In the genomic region with DNA sequence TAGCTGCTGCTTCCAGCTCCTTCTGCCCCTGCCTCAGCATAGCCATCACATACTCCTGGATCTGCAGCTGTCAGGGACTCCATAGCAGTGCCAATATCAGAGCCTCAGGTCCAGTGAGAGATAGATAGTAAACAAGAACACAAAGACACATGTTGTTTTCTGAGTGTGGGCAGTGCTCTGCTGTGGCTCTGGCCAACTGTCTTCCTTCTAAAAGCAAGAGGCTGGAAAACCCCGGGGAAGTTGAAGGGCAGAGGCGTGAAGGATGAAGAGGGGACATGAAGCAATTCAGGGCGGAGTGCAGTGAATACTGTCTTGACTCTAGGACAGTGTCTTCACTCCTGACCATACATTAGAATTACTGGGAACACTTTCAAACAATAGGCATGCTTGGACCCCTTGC, we compare ENCODE assay signal across 20 mouse cellular contexts.
DNase-seq lines count a peak whose midpoint lies in the region; ATAC-seq and TF ChIP-seq lines count a peak whose summit lies in the region.
"Had no signal": no experiment of that assay in that cellular context is flagged by ENCODE, and none has a peak within 500 bp of the region (broad histone marks: within the 10 kb centered on the region; RNA-seq: fewer than 3 reads in every experiment).

No protein-coding gene starts in this region.

- no peak overlapping the region for H3K9ac ChIP-seq in forebrain, embryonic 12.5 days
- H3K9ac ChIP-seq in forebrain, postnatal 0 days = no peak overlapping the region
- H3K9ac ChIP-seq: embryonic facial prominence, embryonic 12.5 days; forebrain, embryonic 13.5 days; heart, embryonic 13.5 days; hindbrain, embryonic 15.5 days had no signal

- H3K4me1 ChIP-seq in forebrain, embryonic 10.5 days = peaks cover 15% of the 10 kb centered on the region
- H3K4me1 ChIP-seq in forebrain, embryonic 12.5 days = no peaks in the 10 kb centered on the region
- peaks cover 6% of the 10 kb centered on the region; the same call in 1 of the 2 replicates for H3K4me1 ChIP-seq in spleen, adult 2 months (ENCODE audit: control insufficient read depth, insufficient read depth, insufficient read length)
- no peaks in the 10 kb centered on the region for H3K4me1 ChIP-seq in forebrain, postnatal 0 days (ENCODE audit: insufficient read depth)
- H3K4me1 ChIP-seq: hindbrain, embryonic 15.5 days had no signal

- no peak overlapping the region for H3K4me2 ChIP-seq in forebrain, embryonic 12.5 days
- H3K4me2 ChIP-seq in forebrain, postnatal 0 days (ENCODE audit: low read depth) = no peak overlapping the region
- H3K4me2 ChIP-seq: embryonic facial prominence, embryonic 12.5 days; forebrain, embryonic 13.5 days; heart, embryonic 13.5 days; hindbrain, embryonic 15.5 days had no signal

- no peak overlapping the region for H3K4me3 ChIP-seq in forebrain, embryonic 10.5 days
- no peak overlapping the region for H3K4me3 ChIP-seq in forebrain, embryonic 12.5 days (replicated peaks)
- H3K4me3 ChIP-seq in spleen, adult 2 months (ENCODE audit: extremely low read depth, insufficient read depth, insufficient read length) = no peak overlapping the region
- H3K4me3 ChIP-seq in forebrain, postnatal 0 days (ENCODE audit: low read depth, low read length) = no peak overlapping the region
- H3K4me3 ChIP-seq: embryonic facial prominence, embryonic 12.5 days; forebrain, embryonic 13.5 days; heart, embryonic 13.5 days; hindbrain, embryonic 15.5 days had no signal

- no peaks in the 10 kb centered on the region for H3K27me3 ChIP-seq in forebrain, embryonic 10.5 days (ENCODE audit: poor library complexity, severe bottlenecking)
- H3K27me3 ChIP-seq in forebrain, embryonic 12.5 days = no peaks in the 10 kb centered on the region
- H3K27me3 ChIP-seq in spleen, adult 2 months (ENCODE audit: control insufficient read depth, insufficient read depth, low read length) = no peaks in the 10 kb centered on the region
- H3K27me3 ChIP-seq in forebrain, postnatal 0 days (ENCODE audit: insufficient read depth, low read length) = no peaks in the 10 kb centered on the region
- H3K27me3 ChIP-seq: CH12.LX; embryonic facial prominence, embryonic 12.5 days; forebrain, embryonic 13.5 days; heart, embryonic 13.5 days; hindbrain, embryonic 15.5 days had no signal

- H3K9me3 ChIP-seq in forebrain, embryonic 10.5 days = no peaks in the 10 kb centered on the region
- no peaks in the 10 kb centered on the region for H3K9me3 ChIP-seq in forebrain, embryonic 12.5 days
- no peaks in the 10 kb centered on the region for H3K9me3 ChIP-seq in forebrain, postnatal 0 days (ENCODE audit: low read length)
- H3K9me3 ChIP-seq: embryonic facial prominence, embryonic 12.5 days; forebrain, embryonic 13.5 days; heart, embryonic 13.5 days; hindbrain, embryonic 15.5 days had no signal

- TF ChIP-seq CTCF in spleen, adult 2 months (IDR thresholded peaks at IDR 0.05; ENCODE audit: extremely low read depth, insufficient read depth, insufficient read length, insufficient replicate concordance) = no peak
- TF ChIP-seq CTCF in forebrain, postnatal 0 days (IDR thresholded peaks at IDR 0.05; ENCODE audit: low read depth) = no peak

- no peak for ATAC-seq in forebrain, embryonic 12.5 days (ENCODE audit: low FRiP score)
- peak; percentile 41 for ATAC-seq in inflammation-experienced regulatory T-cells, adult 6 months
- no peak for ATAC-seq in forebrain, postnatal 0 days
- ATAC-seq: forebrain, embryonic 13.5 days; intestine, postnatal 0 days had no signal

- no peak for DNase-seq in forebrain, embryonic 10.5 days (ENCODE audit: extremely low spot score, low spot score)
- no peak for DNase-seq in spleen, adult 2 months (ENCODE audit: low read depth in 1 of 2, low spot score in 2 of 2)
- DNase-seq in spleen, adult 12 weeks (ENCODE audit: low spot score) = no peak
- DNase-seq in frontal cortex, adult 2 months (ENCODE audit: extremely low spot score in 1 of 2, low spot score in 1 of 2) = no peak
- no peak for DNase-seq in forebrain, postnatal 0 days
- DNase-seq: adrenal gland, adult 8-10 months; adrenal gland, postnatal 36 days; B cell, adult 2 months; cerebellum, adult 8-10 months; cerebellum, postnatal 14 days; gastrocnemius, postnatal 14 days; heart, postnatal 36 days had no signal

- no peak for TF ChIP-seq POLR2A in spleen, adult 2 months (IDR thresholded peaks at IDR 0.05; ENCODE audit: low read depth, low read length)

- WGBS in forebrain, embryonic 10.5 days = 87% methylated on average over 3 of the region's 3 CpGs
- WGBS in forebrain, embryonic 12.5 days = 88% methylated on average over 3 of the region's 3 CpGs
- WGBS in spleen, adult 2 months = 82% methylated on average over 3 of the region's 3 CpGs
- WGBS in forebrain, postnatal 0 days = 89% methylated on average over 3 of the region's 3 CpGs

- H3K27ac ChIP-seq in forebrain, embryonic 10.5 days = 0 out of 2 replicates have a peak overlapping the region, but pooled peaks have one; percentile 30
- no peak overlapping the region for H3K27ac ChIP-seq in forebrain, embryonic 12.5 days
- H3K27ac ChIP-seq in spleen, adult 2 months (ENCODE audit: insufficient read depth, low read length) = peak overlapping the region; percentile 8; the same call in 1 of the 2 replicates
- H3K27ac ChIP-seq in forebrain, postnatal 0 days (ENCODE audit: low read depth, low read length) = no peak overlapping the region
- H3K27ac ChIP-seq: embryonic facial prominence, embryonic 12.5 days; forebrain, embryonic 13.5 days; heart, embryonic 13.5 days; hindbrain, embryonic 15.5 days had no signal

- H3K36me3 ChIP-seq in forebrain, embryonic 10.5 days (replicated peaks) = no peaks in the 10 kb centered on the region
- no peaks in the 10 kb centered on the region for H3K36me3 ChIP-seq in forebrain, embryonic 12.5 days (replicated peaks)
- no peaks in the 10 kb centered on the region for H3K36me3 ChIP-seq in spleen, adult 2 months (ENCODE audit: control insufficient read depth, insufficient read depth, low read length)
- H3K36me3 ChIP-seq in forebrain, postnatal 0 days (ENCODE audit: insufficient read depth) = no peaks in the 10 kb centered on the region
- H3K36me3 ChIP-seq: embryonic facial prominence, embryonic 12.5 days; heart, embryonic 13.5 days; hindbrain, embryonic 15.5 days had no signal

Comparison
In these comparisons a context has a peak if more than half of its experiments do, and no peak if none do; other contexts are left out.
1. H3K27ac ChIP-seq: peak in forebrain, embryonic 10.5 days (single experiment) and spleen, adult 2 months (single experiment); none in forebrain, embryonic 12.5 days (single experiment) and forebrain, postnatal 0 days (single experiment).